Mouse (Mus musculus) liver, adult 10 weeks (tissue): Measurements from ENCODE around the gene Gm31371. TPM values are rescaled to one million over a fixed set of nuclear protein-coding genes. Genes with fewer than 3 reads are reported as not detected.

ENCODE experiments used
- polyA plus RNA-seq: library from polyadenylated mRNA; stranded (reverse); fragments of 350-450 nt; fragmentation: Illumina TruSeq; extraction: RNeasy Lipid Tissue Mini Kit (QIAGEN cat#74804); gene quantifications from one replicate; pipeline ENCODE4 v1.2.3, GENCODE M21; 2014; ENCODE audit warnings: low read depth, low replicate concordance

The Gm31371 gene
- polyA plus RNA-seq, result not detected

DNA sequence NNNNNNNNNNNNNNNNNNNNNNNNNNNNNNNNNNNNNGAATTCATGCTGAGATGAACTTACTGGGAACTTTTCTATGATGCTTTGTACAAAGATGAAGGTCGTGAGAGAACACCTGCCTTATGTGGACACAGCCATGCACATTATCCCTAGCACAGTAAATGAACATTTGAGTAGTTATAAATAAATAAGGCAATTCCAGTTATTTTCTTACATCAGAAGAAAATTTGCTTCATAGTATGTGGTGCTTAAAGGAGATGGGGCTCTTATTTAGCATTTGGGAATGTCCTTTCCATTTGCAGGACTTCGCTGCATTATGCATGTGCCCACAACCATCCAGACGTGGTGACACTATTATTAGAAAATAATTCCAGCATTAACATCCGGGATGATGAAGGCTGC, at the start of gene Gm31371:
Gene Gm31371, plus strand, starts transcription at position 301 of the 400 bp plus-strand sequence.

Other genes with a start within 250 kb of the Gm31371 start
- gene 4930467E23Rik, start 173.8 kb upstream of the Gm31371 start, polyA plus RNA-seq, result not detected